Mouse (Mus musculus): ENCODE measurements around the gene Egfem1.

DNA sequence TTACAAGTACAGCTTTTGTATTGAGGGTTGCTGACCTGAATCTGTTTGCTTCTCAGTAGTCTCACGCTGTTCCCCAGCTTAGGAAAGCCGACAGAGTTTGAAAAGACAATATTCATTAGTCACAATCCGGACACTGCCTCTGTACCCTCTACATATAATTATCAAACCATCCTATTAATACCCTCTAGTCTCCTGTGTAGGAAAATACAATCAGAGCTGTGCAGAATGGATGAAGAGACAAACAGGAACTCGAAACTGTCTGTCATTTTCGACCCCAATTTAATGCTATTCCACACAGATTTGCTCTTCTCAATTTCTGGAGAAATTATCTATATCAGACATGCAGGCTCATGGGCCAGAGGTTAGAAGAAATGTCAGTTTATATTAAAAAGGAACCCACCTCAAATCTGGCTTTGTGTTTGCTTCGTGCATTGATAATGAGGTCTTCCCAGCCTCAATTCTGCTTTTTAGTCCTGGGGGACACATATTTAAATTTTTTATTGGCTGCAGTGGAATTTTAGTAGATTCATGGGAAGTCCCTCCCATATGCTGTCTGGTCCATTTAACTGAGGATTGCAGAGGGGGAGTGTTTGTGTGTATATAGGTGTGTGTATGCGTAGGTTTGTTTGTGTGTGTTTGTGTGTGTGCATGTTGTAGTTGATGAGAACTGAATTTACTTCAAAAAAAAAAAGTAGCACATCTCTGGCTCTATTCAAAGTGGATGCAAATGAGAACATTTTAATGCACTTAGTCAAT lies 102.8 kb downstream of the Egfem1 start:
- TF ChIP-seq CTCF (IDR thresholded peaks at IDR 0.05; ENCODE audit: insufficient read depth, low read length) (no peak), POLR2A (IDR thresholded peaks at IDR 0.05; ENCODE audit: borderline replicate concordance, extremely low read depth, low read depth, low read length) (no peak)

Data from lung, adult 2 months (tissue).